8 mouse cellular contexts compared by ENCODE assay signal in the genomic region with DNA sequence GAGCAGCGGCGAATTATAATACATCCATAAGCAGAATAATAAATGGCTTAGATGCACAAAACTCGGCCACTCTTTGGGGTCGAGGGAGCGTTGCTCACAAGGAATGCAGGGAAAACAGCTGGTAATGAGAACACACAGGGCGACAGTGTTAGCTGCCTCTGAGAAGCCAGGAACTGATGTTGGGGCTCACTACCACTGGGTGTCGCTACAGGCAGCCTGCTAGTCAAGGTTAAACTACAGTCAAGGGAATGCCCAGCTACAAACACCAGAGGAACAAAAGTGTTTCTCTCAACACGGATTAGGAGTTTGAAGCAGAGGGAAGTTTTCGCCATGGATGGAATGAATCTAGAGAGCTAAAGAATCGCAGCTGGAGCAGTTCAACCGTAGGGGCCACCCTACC.
DNase-seq lines count a peak whose midpoint lies in the region; ATAC-seq and TF ChIP-seq lines count a peak whose summit lies in the region.

No protein-coding gene starts in this region.

- TF ChIP-seq CTCF in MEL (IDR thresholded peaks at IDR 0.05 in 2 of 3, conservative IDR thresholded peaks at IDR 0.05 in 1 of 3; ENCODE audit: control insufficient read depth in 1 of 3, insufficient read depth in 1 of 3, low read depth in 2 of 3, low read length in 3 of 3, poor library complexity in 1 of 3, severe bottlenecking in 1 of 3), result peak in 2 of 3 experiments; percentile 5 to 10; a peak in 1 of 6 replicates

- no peak overlapping the region for H3K9ac ChIP-seq in MEL (ENCODE audit: control insufficient read depth, low read depth, low read length, poor library complexity, severe bottlenecking)
- H3K9ac ChIP-seq in forebrain, embryonic 14.5 days (ENCODE audit: low read length), result no peak overlapping the region

- no peak overlapping the region for H3K27ac ChIP-seq in MEL (ENCODE audit: control insufficient read depth, low read depth, low read length)
- no peak overlapping the region for H3K27ac ChIP-seq in forebrain, embryonic 14.5 days (ENCODE audit: low read depth, low read length)

- H3K79me2 ChIP-seq in MEL (ENCODE audit: control insufficient read depth, insufficient read depth, low read length, poor library complexity), result no peaks in the 10 kb centered on the region

- no peak overlapping the region for H3K4me3 ChIP-seq in MEL (ENCODE audit: control insufficient read depth in 1 of 2, insufficient read depth in 1 of 2, low read depth in 2 of 2, low read length in 2 of 2)
- no peak overlapping the region for H3K4me3 ChIP-seq in forebrain, embryonic 14.5 days (ENCODE audit: low read depth, low read length)

- no peaks in the 10 kb centered on the region for H3K4me1 ChIP-seq in MEL (ENCODE audit: control insufficient read depth in 1 of 2, insufficient read depth in 2 of 2, low read length in 2 of 2)
- peaks cover 2% of the 10 kb centered on the region for H3K4me1 ChIP-seq in forebrain, embryonic 14.5 days (ENCODE audit: control insufficient read depth, insufficient read depth, low read length)

- 6% methylated on average over 11 of the region's 11 CpGs for WGBS in forebrain, embryonic 14.5 days

- H3K4me2 ChIP-seq in forebrain, embryonic 14.5 days (ENCODE audit: low read length), result no peak overlapping the region

- DNase-seq in MEL (ENCODE audit: low read depth, low spot score), result no peak
- peak; percentile 89 for DNase-seq in forebrain, embryonic 14.5 days (ENCODE audit: low spot score)
- peak; percentile 82 for DNase-seq in heart, postnatal 4 days
- peak; percentile 32 to 84 for DNase-seq in layer of hippocampus, adult 8-10 months (ENCODE audit: low spot score in 2 of 2)
- peak; percentile 62 for DNase-seq in lung, postnatal 14 days
- peak; percentile 81 to 89 for DNase-seq in right cerebral cortex, postnatal 10 days (ENCODE audit: low spot score in 2 of 2)

- no peak for TF ChIP-seq RAD21 in MEL (IDR thresholded peaks at IDR 0.05; ENCODE audit: low read depth, low read length)

- ATAC-seq in cerebellum, adult (ENCODE audit: insufficient number of reproducible peaks, low FRiP score, low TSS enrichment), result peak; percentile 61; the same call in 1 of the 2 replicates
- peak; percentile 82 for ATAC-seq in forebrain, embryonic 14.5 days
- ATAC-seq in megakaryocyte, adult 5-6 weeks (ENCODE audit: poor library complexity, severe bottlenecking), result no peak

- TF ChIP-seq EP300 in MEL (IDR thresholded peaks at IDR 0.05; ENCODE audit: low read depth in 1 of 2, low read length in 2 of 2), result no peak

- H3K27me3 ChIP-seq in MEL (ENCODE audit: control insufficient read depth in 1 of 2, insufficient read depth in 2 of 2, low read length in 2 of 2), result no peaks in the 10 kb centered on the region
- H3K27me3 ChIP-seq in forebrain, embryonic 14.5 days (replicated peaks; ENCODE audit: control insufficient read depth, insufficient read depth, low read length), result no peaks in the 10 kb centered on the region

- H3K36me3 ChIP-seq in MEL (ENCODE audit: control insufficient read depth in 1 of 2, insufficient read depth in 2 of 2, low read length in 2 of 2), result no peaks in the 10 kb centered on the region
- H3K36me3 ChIP-seq in forebrain, embryonic 14.5 days (ENCODE audit: control insufficient read depth, insufficient read depth, low read length), result no peaks in the 10 kb centered on the region

- TF ChIP-seq POLR2A in MEL (IDR thresholded peaks at IDR 0.05; ENCODE audit: control insufficient read depth in 1 of 2, insufficient read depth in 1 of 2, low read depth in 1 of 2, low read length in 2 of 2, poor library complexity in 1 of 2), result no peak

- H3K9me3 ChIP-seq in MEL (replicated peaks; ENCODE audit: insufficient read depth, low read length), result no peaks in the 10 kb centered on the region
- no peaks in the 10 kb centered on the region for H3K9me3 ChIP-seq in forebrain, embryonic 14.5 days (replicated peaks; ENCODE audit: control insufficient read depth, low read length)

TF ChIP-seq in MEL, 35 proteins besides CTCF, POLR2A, EP300 and RAD21:
- TF ChIP-seq USF2 (IDR thresholded peaks at IDR 0.05; ENCODE audit: borderline replicate concordance in 1 of 2, insufficient read depth in 1 of 2, low read depth in 1 of 2, low read length in 2 of 2), result no peak
- no peak for TF ChIP-seq E2F4 (IDR thresholded peaks at IDR 0.05; ENCODE audit: borderline replicate concordance, low read depth, low read length)
- TF ChIP-seq TBP (IDR thresholded peaks at IDR 0.05; ENCODE audit: low read depth, low read length), result no peak
- TF ChIP-seq POLR2AphosphoS5 (IDR thresholded peaks at IDR 0.05; ENCODE audit: borderline replicate concordance, low read depth, low read length), result no peak
- no peak for TF ChIP-seq MYB (IDR thresholded peaks at IDR 0.05; ENCODE audit: low read depth, low read length)
- TF ChIP-seq MXI1 (IDR thresholded peaks at IDR 0.05; ENCODE audit: low read depth, low read length), result no peak
- TF ChIP-seq ZNF384 (IDR thresholded peaks at IDR 0.05; ENCODE audit: low read depth, low read length), result no peak
- no peak for TF ChIP-seq MAZ (IDR thresholded peaks at IDR 0.05; ENCODE audit: low read depth, low read length)
- TF ChIP-seq SMC3 (IDR thresholded peaks at IDR 0.05; ENCODE audit: low read depth, low read length), result no peak
- no peak for TF ChIP-seq ETS1 (IDR thresholded peaks at IDR 0.05; ENCODE audit: low read depth, low read length)
- no peak for TF ChIP-seq NELFE (IDR thresholded peaks at IDR 0.05; ENCODE audit: low read depth, low read length)
- no peak for TF ChIP-seq ZC3H11A (IDR thresholded peaks at IDR 0.05; ENCODE audit: low read depth, low read length)
- no peak for TF ChIP-seq MEF2A (IDR thresholded peaks at IDR 0.05; ENCODE audit: extremely low read depth, insufficient replicate concordance, low read depth, low read length, poor library complexity, severe bottlenecking)
- TF ChIP-seq HCFC1 (IDR thresholded peaks at IDR 0.05; ENCODE audit: low read depth, low read length), result no peak
- no peak for TF ChIP-seq RCOR1 (IDR thresholded peaks at IDR 0.05; ENCODE audit: low read depth, low read length)
- TF ChIP-seq CHD2 (IDR thresholded peaks at IDR 0.05; ENCODE audit: low read length), result no peak
- no peak for TF ChIP-seq ZMIZ1 (IDR thresholded peaks at IDR 0.05; ENCODE audit: low read depth, low read length)
- TF ChIP-seq NRF1 (IDR thresholded peaks at IDR 0.05; ENCODE audit: insufficient read depth, low read depth, low read length, poor library complexity, severe bottlenecking), result no peak
- no peak for TF ChIP-seq MAFK (IDR thresholded peaks at IDR 0.05; ENCODE audit: borderline replicate concordance, low read depth, low read length)
- TF ChIP-seq ZKSCAN1 (IDR thresholded peaks at IDR 0.05; ENCODE audit: low read depth, low read length), result no peak
